Mouse (Mus musculus) cerebellum, postnatal 4 days (tissue): Measurements from ENCODE around the gene Bcl7a.

ENCODE experiments used
- DNase-seq, 2 experiments: peaks; one replicate each; pipeline ENCODE4 v3.0.0; 2022; ENCODE audit warnings: low spot score in 2 of 2, mixed read lengths in 1 of 2

The Bcl7a gene

GRCm38 (mm10) chr5:123377120-123377955, 33.7 kb downstream of the Bcl7a start:
- peak; percentile 62 to 79 for DNase-seq

- DNase-seq, result no peak
These were observed 35.1 kb downstream of the Bcl7a start for GRCm38 (mm10) chr5:123378712-123379111.

GRCm38 (mm10) chr5:123379504-123379931, 35.9 kb downstream of the Bcl7a start:
- no peak for DNase-seq

GRCm38 (mm10) chr5:123381968-123382367, 38.3 kb downstream of the Bcl7a start:
- DNase-seq, result no peak

GRCm38 (mm10) chr5:123382686-123383085, 39.1 kb downstream of the Bcl7a start:
- DNase-seq, result no peak

GRCm38 (mm10) chr5:123388452-123388851, 44.8 kb downstream of the Bcl7a start:
- DNase-seq, result no peak

- DNase-seq, result no peak
These were observed 47.2 kb downstream of the Bcl7a start for GRCm38 (mm10) chr5:123390536-123391441.

GRCm38 (mm10) chr5:123391442-123391809, 47.8 kb downstream of the Bcl7a start:
- peak in 1 of 2 experiments; percentile 53 for DNase-seq

- no peak for DNase-seq
These were observed 50.2 kb downstream of the Bcl7a start for GRCm38 (mm10) chr5:123393786-123394302.

GRCm38 (mm10) chr5:123394303-123394956, 50.8 kb downstream of the Bcl7a start, which contains the start of gene Mlxip:
Gene Mlxip (plus strand): TSS chr5:123394798.
- peak; percentile 72 to 87 for DNase-seq

GRCm38 (mm10) chr5:123394957-123395881, 51.6 kb downstream of the Bcl7a start:
- DNase-seq, result no peak

GRCm38 (mm10) chr5:123396901-123397464, 53.3 kb downstream of the Bcl7a start:
- no peak for DNase-seq

- no peak for DNase-seq
These were observed 54.2 kb downstream of the Bcl7a start for GRCm38 (mm10) chr5:123397786-123398185.

GRCm38 (mm10) chr5:123398856-123399498, 55.3 kb downstream of the Bcl7a start:
- DNase-seq, result no peak

- DNase-seq, result no peak
These were observed 60.8 kb downstream of the Bcl7a start for GRCm38 (mm10) chr5:123404480-123404879.

- DNase-seq, result no peak
These were observed 63.3 kb downstream of the Bcl7a start for GRCm38 (mm10) chr5:123406952-123407351.

GRCm38 (mm10) chr5:123408176-123408575, 64.5 kb downstream of the Bcl7a start:
- no peak for DNase-seq

- DNase-seq, result no peak
These were observed 68.6 kb downstream of the Bcl7a start for GRCm38 (mm10) chr5:123412193-123412592.

- no peak for DNase-seq
These were observed 70.3 kb downstream of the Bcl7a start for GRCm38 (mm10) chr5:123413866-123414363.
